Mouse (Mus musculus) spleen, adult 18-20 months (tissue): ENCODE measurements around the gene Cd164l2.

Experiments used
- DNase-seq, 2 experiments: peaks; one replicate each; pipeline ENCODE4 v3.0.0; 2022; ENCODE audit warnings: mixed read lengths in 2 of 2

The Cd164l2 gene

GRCm38 (mm10) chr4:133195014-133195413 lies 16.9 kb upstream of the Cd164l2 start:
- DNase-seq, result no peak

- no peak for DNase-seq
These were observed 15.8 kb upstream of the Cd164l2 start for GRCm38 (mm10) chr4:133196136-133196535.

GRCm38 (mm10) chr4:133196852-133197251 lies 15.1 kb upstream of the Cd164l2 start:
- peak; percentile 43 to 60 for DNase-seq

GRCm38 (mm10) chr4:133197355-133197754 lies 14.6 kb upstream of the Cd164l2 start:
- no peak for DNase-seq

GRCm38 (mm10) chr4:133197801-133198286 lies 14.1 kb upstream of the Cd164l2 start:
- no peak for DNase-seq

GRCm38 (mm10) chr4:133198337-133199180 lies 13.4 kb upstream of the Cd164l2 start:
- no peak for DNase-seq

GRCm38 (mm10) chr4:133199743-133200142 lies 12.2 kb upstream of the Cd164l2 start:
- DNase-seq, result no peak

- DNase-seq, result no peak
These were observed 11.6 kb upstream of the Cd164l2 start for GRCm38 (mm10) chr4:133200343-133200742.

GRCm38 (mm10) chr4:133201006-133201771 lies 10.7 kb upstream of the Cd164l2 start:
- DNase-seq, result peak; percentile 59 to 74

- DNase-seq, result no peak
These were observed 9.7 kb upstream of the Cd164l2 start for GRCm38 (mm10) chr4:133202254-133202653.

- DNase-seq, result no peak
These were observed 8.3 kb upstream of the Cd164l2 start for GRCm38 (mm10) chr4:133203591-133203990.

GRCm38 (mm10) chr4:133204379-133204778 lies 7.6 kb upstream of the Cd164l2 start:
- DNase-seq, result no peak

GRCm38 (mm10) chr4:133209366-133209765 lies 2.6 kb upstream of the Cd164l2 start:
- peak; percentile 31 to 40 for DNase-seq

- no peak for DNase-seq
These were observed 1.7 kb upstream of the Cd164l2 start for GRCm38 (mm10) chr4:133210023-133210787.

- DNase-seq, result no peak
These were observed 1.0 kb upstream of the Cd164l2 start for GRCm38 (mm10) chr4:133210788-133211390.

GRCm38 (mm10) chr4:133212562-133213267 lies 784 bp downstream of the Cd164l2 start:
- DNase-seq, result peak; percentile 67 to 79

- DNase-seq, result no peak
These were observed 1.3 kb downstream of the Cd164l2 start for GRCm38 (mm10) chr4:133213268-133213590.

GRCm38 (mm10) chr4:133213661-133214060 lies 1.7 kb downstream of the Cd164l2 start:
- DNase-seq, result no peak

GRCm38 (mm10) chr4:133217641-133218040 lies 5.7 kb downstream of the Cd164l2 start:
- peak; percentile 42 to 72 for DNase-seq

GRCm38 (mm10) chr4:133218745-133219144 lies 6.8 kb downstream of the Cd164l2 start:
- no peak for DNase-seq

- DNase-seq, result no peak
These were observed 8.7 kb downstream of the Cd164l2 start for GRCm38 (mm10) chr4:133220656-133221055.

GRCm38 (mm10) chr4:133221701-133222100 lies 9.8 kb downstream of the Cd164l2 start:
- no peak for DNase-seq
